Mouse (Mus musculus) forebrain, embryonic 12.5 days (tissue): ENCODE measurements around the gene Cntn4. TPM values are rescaled to one million over a fixed set of nuclear protein-coding genes. Genes with fewer than 3 reads are reported as not detected.

Source experiments
- ATAC-seq: fragments of 200-750 bp; cut with Nextera tagmentation; 2 replicates; pipeline ENCODE4 v1.8.0; 2017; ENCODE audit warnings: moderate TSS enrichment; ENCODE audit not compliant: low FRiP score
- H3K27ac ChIP-seq: fragments of 300-500 bp; sonication (generic); 2 replicates; pipeline ENCODE4 v1.5.1; 2016; ENCODE audit warnings: mild to moderate bottlenecking
- H3K27me3 ChIP-seq: fragments of 300-500 bp; sonication (generic); 2 replicates; pipeline ENCODE4 v1.6.1; 2016; ENCODE audit warnings: mild to moderate bottlenecking
- H3K36me3 ChIP-seq: fragments of 300-500 bp; sonication (generic); replicated peaks from 2 replicates; pipeline ENCODE4 v1.6.1; 2016; ENCODE audit warnings: mild to moderate bottlenecking
- H3K4me1 ChIP-seq: fragments of 300-500 bp; sonication (generic); 2 replicates; pipeline ENCODE4 v1.6.1; 2016
- H3K4me2 ChIP-seq: fragments of 300-500 bp; sonication (generic); 2 replicates; pipeline ENCODE4 v1.6.1; 2016; ENCODE audit warnings: mild to moderate bottlenecking, moderate library complexity
- H3K4me3 ChIP-seq: fragments of 300-500 bp; sonication (generic); replicated peaks from 2 replicates; pipeline ENCODE4 v1.5.1; 2016; ENCODE audit warnings: mild to moderate bottlenecking
- H3K9ac ChIP-seq: fragments of 300-500 bp; sonication (generic); 2 replicates; pipeline ENCODE4 v1.6.1; 2016; ENCODE audit warnings: mild to moderate bottlenecking
- H3K9me3 ChIP-seq: fragments of 300-500 bp; sonication (generic); 2 replicates; pipeline ENCODE4 v1.6.1; 2016
- WGBS: fragments of 180-500 bp; shearing (Covaris S2); methylation state at CpG from one replicate; pipeline ENCODE4 v1.1.7; 2016; 5-methylcytosine and 5-hydroxymethylcytosine counted together
- polyA plus RNA-seq: library from polyadenylated mRNA; unstranded; fragments of >200 nt; fragmentation: Nextera tagmentation; extraction: Ambion mirVana; gene quantifications from 2 replicates; pipeline ENCODE4 v1.2.1, GENCODE M21; 2016

The Cntn4 gene
- polyA plus RNA-seq, 1 experiment from 2014 or later = 2.4 TPM

GRCm38 (mm10) chr6:105847296-105847695, 169.8 kb downstream of the Cntn4 start:
- no peak for ATAC-seq
- H3K27me3 ChIP-seq = no peaks in the 10 kb centered on the region
- WGBS = 69% methylated on average over 1 of the region's 1 CpGs

DNA sequence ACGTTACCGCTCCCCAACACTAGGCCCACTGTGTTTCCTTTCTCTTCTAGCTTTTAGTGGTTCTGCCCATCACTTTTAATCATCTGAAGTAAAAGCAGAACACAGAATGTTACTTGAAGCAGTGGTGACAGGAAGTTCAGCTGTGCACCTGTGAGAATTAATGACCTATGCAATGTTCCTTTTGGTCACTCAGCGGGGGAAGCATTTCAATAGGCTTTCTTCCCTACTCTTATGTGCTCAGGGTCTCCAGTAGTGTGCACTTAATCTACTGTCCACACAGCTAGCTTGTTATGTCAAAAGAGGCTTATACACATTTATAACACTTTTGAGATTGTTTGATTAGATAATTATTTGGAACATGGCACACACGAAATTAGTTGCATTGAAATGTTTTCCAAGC, 215.4 kb downstream of the Cntn4 start:
- Histone ChIP-seq H3K9me3 (no peaks in the 10 kb centered on the region), H3K27ac (no peak overlapping the region), H3K4me3 (no peak overlapping the region), H3K27me3 (no peaks in the 10 kb centered on the region), H3K36me3 (no peaks in the 10 kb centered on the region), H3K9ac (no peak overlapping the region), H3K4me1 (no peaks in the 10 kb centered on the region), H3K4me2 (no peak overlapping the region)
- ATAC-seq = no peak
- 58% methylated on average over 4 of the region's 4 CpGs for WGBS

More at GRCm38 (mm10) chr6:105847296-105847695, 169.8 kb downstream of the Cntn4 start:
- H3K4me2 ChIP-seq = no peak overlapping the region
- H3K9ac ChIP-seq = no peak overlapping the region
- no peaks in the 10 kb centered on the region for H3K9me3 ChIP-seq
- H3K4me1 ChIP-seq = no peaks in the 10 kb centered on the region
- H3K4me3 ChIP-seq = no peak overlapping the region
- no peaks in the 10 kb centered on the region for H3K36me3 ChIP-seq
- no peak overlapping the region for H3K27ac ChIP-seq

DNA sequence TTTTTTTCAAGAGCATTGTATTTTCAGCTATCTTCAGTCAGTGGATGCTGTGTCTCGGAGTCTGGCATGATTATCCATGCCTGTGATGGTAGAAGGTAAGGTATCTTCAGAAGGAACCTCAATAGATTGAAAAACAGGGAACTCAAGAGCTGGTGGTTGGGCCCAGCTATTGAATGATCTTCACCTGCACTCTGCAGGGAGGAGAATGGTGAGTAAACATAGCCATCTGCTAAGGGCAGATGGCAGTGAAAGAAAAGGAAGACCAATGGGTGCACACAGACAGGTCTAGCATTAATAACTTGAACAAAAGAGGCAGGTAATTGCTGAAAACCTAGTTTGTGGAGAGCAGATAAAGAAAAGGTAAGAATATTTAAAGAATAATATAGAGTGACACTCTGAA, 261.0 kb downstream of the Cntn4 start:
- WGBS = 83% methylated on average over 1 of the region's 1 CpGs
- Histone ChIP-seq H3K4me2 (no peak overlapping the region), H3K4me3 (no peak overlapping the region), H3K4me1 (no peaks in the 10 kb centered on the region), H3K36me3 (no peaks in the 10 kb centered on the region), H3K27me3 (no peaks in the 10 kb centered on the region), H3K9me3 (no peaks in the 10 kb centered on the region), H3K27ac (no peak overlapping the region), H3K9ac (no peak overlapping the region)
- ATAC-seq = no peak

DNA sequence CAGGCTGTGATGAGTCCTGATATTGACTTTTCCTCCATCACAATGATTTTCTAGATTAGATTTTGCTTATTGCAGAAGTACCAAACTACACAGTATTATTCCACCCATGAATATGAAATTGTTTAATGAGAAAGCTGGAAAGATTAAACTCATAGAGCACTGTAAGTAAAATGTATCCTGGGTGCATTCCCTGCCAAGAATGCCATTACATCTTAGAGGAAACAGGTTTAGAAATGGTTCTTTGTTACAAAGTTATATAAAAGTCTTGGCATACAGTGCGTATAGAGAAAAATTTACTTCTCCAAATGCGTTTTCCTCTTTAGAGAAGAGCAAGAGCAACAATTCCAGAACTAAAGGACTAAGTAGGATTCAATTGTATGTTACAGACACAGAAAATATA, 261.8 kb downstream of the Cntn4 start:
- Histone ChIP-seq H3K4me2 (no peak overlapping the region), H3K4me3 (no peak overlapping the region), H3K4me1 (no peaks in the 10 kb centered on the region), H3K9ac (no peak overlapping the region), H3K9me3 (no peaks in the 10 kb centered on the region), H3K27me3 (no peaks in the 10 kb centered on the region), H3K36me3 (no peaks in the 10 kb centered on the region), H3K27ac (no peak overlapping the region)
- ATAC-seq = no peak
- 82% methylated on average over 2 of the region's 2 CpGs for WGBS

- Histone ChIP-seq H3K4me1 (no peaks in the 10 kb centered on the region), H3K4me3 (no peak overlapping the region), H3K36me3 (no peaks in the 10 kb centered on the region), H3K9me3 (no peaks in the 10 kb centered on the region), H3K27me3 (no peaks in the 10 kb centered on the region), H3K4me2 (no peak overlapping the region), H3K27ac (no peak overlapping the region), H3K9ac (no peak overlapping the region)
- no peak for ATAC-seq
These were observed 263.1 kb downstream of the Cntn4 start for GRCm38 (mm10) chr6:105940591-105940990.

DNA sequence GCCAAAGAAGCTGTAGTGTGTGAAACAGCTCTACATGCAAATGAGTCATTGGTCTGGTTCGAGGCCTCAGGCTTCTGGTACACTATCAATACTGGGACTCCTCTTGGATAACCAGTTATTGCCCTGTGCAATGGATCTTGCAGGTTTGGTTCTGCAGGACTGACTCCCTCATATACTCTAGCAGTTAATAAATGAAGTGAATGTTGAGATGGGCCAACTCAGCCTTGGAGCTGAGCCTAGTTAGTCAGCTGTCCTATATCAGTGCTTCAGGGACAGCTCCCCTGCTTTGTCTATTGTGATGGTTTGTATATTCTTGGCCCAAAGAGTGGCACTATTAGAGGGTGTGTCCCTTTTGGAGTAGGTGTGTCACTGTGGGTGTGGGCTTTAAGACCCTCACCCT, 314.0 kb downstream of the Cntn4 start:
- ATAC-seq = no peak
- WGBS = 78% methylated on average over 1 of the region's 1 CpGs
- no peaks in the 10 kb centered on the region for H3K9me3 ChIP-seq

DNA sequence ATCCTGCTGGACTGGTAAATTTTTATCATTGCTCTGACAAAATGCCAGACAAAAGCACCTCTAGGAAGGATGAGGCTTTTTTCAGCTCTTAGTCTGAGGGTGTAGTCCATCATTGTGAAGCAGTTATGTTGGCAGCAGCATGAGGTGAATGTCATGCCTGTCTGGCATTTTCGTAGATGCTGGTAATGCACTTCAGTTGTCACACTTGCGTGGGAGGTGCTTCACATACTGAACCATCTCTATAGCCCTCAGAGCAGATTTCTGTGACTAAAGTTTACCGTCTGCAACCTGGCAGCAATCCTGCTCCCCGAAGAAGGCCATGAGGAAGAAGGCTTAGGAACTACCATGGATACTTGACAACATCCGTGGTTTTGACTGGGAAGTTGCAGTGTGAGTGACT, 335.6 kb downstream of the Cntn4 start:
- H3K9ac ChIP-seq = no peak overlapping the region
- no peaks in the 10 kb centered on the region for H3K4me1 ChIP-seq
- 92% methylated on average over 5 of the region's 5 CpGs for WGBS
- H3K27ac ChIP-seq = no peak overlapping the region
- no peaks in the 10 kb centered on the region for H3K36me3 ChIP-seq
- no peaks in the 10 kb centered on the region for H3K27me3 ChIP-seq
- H3K4me2 ChIP-seq = no peak overlapping the region
- H3K9me3 ChIP-seq = no peaks in the 10 kb centered on the region
- H3K4me3 ChIP-seq = no peak overlapping the region
- ATAC-seq = no peak

More for the DNA sequence above, 314.0 kb downstream of the Cntn4 start:
- no peak overlapping the region for H3K27ac ChIP-seq
- H3K4me3 ChIP-seq = no peak overlapping the region
- no peak overlapping the region for H3K4me2 ChIP-seq
- no peak overlapping the region for H3K9ac ChIP-seq
- H3K4me1 ChIP-seq = no peaks in the 10 kb centered on the region
- no peaks in the 10 kb centered on the region for H3K36me3 ChIP-seq
- no peaks in the 10 kb centered on the region for H3K27me3 ChIP-seq

GRCm38 (mm10) chr6:106015126-106015525, 337.7 kb downstream of the Cntn4 start:
- 55% methylated on average over 1 of the region's 1 CpGs for WGBS
- Histone ChIP-seq H3K4me2 (no peak overlapping the region), H3K9me3 (no peaks in the 10 kb centered on the region)

DNA sequence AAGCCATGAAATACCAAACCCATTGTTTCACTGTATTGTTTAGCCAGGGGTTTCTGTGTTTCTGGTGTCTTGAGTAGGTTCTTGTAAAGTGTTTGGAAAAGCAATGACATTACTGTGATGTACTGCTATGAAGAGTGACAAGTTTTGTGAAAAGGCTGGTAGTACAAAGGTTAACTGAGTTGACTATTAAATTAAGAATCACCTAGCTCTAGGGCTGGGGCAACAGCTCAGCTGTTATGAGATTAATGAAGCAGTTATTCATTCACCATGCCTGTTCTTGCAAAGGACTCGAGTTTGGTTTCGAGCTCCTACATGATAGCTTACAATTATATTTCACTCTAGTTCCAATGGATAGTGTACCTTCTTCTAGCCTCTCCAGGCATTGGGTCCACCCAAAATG, 371.4 kb downstream of the Cntn4 start:
- 82% methylated on average over 2 of the region's 2 CpGs for WGBS

More at GRCm38 (mm10) chr6:106015126-106015525, 337.7 kb downstream of the Cntn4 start:
- no peaks in the 10 kb centered on the region for H3K4me1 ChIP-seq
- H3K27ac ChIP-seq = no peak overlapping the region
- no peak for ATAC-seq
- H3K36me3 ChIP-seq = no peaks in the 10 kb centered on the region
- H3K9ac ChIP-seq = no peak overlapping the region
- H3K4me3 ChIP-seq = no peak overlapping the region
- H3K27me3 ChIP-seq = no peaks in the 10 kb centered on the region

DNA sequence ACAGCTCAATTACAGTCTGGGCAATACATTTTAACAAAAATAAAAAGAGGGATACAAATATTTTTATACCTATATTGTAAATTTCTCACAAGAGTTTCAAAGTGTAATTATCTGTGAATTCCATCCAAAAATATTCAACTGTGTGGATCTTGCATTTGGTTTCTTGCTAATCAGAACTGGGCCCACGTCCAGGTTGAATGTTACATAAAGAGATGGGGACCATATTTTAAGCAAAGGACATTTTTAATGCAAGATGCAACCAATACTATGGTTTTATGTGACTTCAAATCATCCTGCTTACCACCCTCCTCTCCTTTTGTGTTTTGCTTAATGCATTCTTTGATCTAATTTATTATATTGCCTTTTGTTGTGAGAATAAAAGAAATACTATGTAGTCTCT, 378.7 kb downstream of the Cntn4 start:
- Histone ChIP-seq H3K4me3 (no peak overlapping the region), H3K27me3 (no peaks in the 10 kb centered on the region), H3K9ac (no peak overlapping the region), H3K36me3 (no peaks in the 10 kb centered on the region), H3K4me2 (no peak overlapping the region), H3K27ac (no peak overlapping the region), H3K9me3 (no peaks in the 10 kb centered on the region), H3K4me1 (no peaks in the 10 kb centered on the region)
- 88% methylated on average over 1 of the region's 1 CpGs for WGBS
- no peak for ATAC-seq

More for the DNA sequence above, 371.4 kb downstream of the Cntn4 start:
- no peak overlapping the region for H3K27ac ChIP-seq
- H3K9ac ChIP-seq = no peak overlapping the region
- no peaks in the 10 kb centered on the region for H3K4me1 ChIP-seq
- ATAC-seq = no peak
- H3K9me3 ChIP-seq = no peaks in the 10 kb centered on the region
- no peaks in the 10 kb centered on the region for H3K36me3 ChIP-seq
- no peak overlapping the region for H3K4me2 ChIP-seq
- H3K4me3 ChIP-seq = no peak overlapping the region
- H3K27me3 ChIP-seq = no peaks in the 10 kb centered on the region

- no peak overlapping the region for H3K4me2 ChIP-seq
- 19% methylated on average over 4 of the region's 4 CpGs for WGBS
- peaks cover 5% of the 10 kb centered on the region for H3K4me1 ChIP-seq
- H3K9me3 ChIP-seq = no peaks in the 10 kb centered on the region
- 0 out of 2 replicates have a peak overlapping the region, but pooled peaks have one; percentile 8 for H3K27ac ChIP-seq
- peak; percentile 60; the same call in 1 of the 2 replicates for ATAC-seq
- no peak overlapping the region for H3K4me3 ChIP-seq
- H3K9ac ChIP-seq = no peak overlapping the region
- no peaks in the 10 kb centered on the region for H3K36me3 ChIP-seq
- H3K27me3 ChIP-seq = no peaks in the 10 kb centered on the region
These were observed 400.7 kb downstream of the Cntn4 start for GRCm38 (mm10) chr6:106078071-106078603.

DNA sequence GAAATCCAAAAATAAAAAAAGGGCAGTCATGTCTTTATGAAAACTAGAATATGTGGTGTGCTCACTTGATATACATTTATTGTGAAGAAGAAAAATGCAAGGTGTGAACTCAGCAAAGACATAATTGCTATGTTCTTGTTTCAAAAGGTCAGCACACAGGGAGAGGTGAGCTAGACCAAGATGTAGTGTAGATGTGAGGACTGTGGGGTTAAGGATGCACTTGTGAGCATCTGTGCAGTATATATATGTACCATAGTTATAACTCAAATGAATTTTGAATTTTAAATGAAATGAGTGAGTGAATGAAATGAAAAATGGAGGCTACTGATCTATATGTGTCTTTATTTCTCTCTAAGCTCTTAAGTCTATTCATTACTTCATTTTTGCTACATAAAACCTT, 401.2 kb downstream of the Cntn4 start:
- H3K4me2 ChIP-seq = no peak overlapping the region
- no peaks in the 10 kb centered on the region for H3K9me3 ChIP-seq
- peaks cover 5% of the 10 kb centered on the region for H3K4me1 ChIP-seq
- ATAC-seq = 0 out of 2 replicates have a peak, but pooled peaks have one; percentile 46
- H3K4me3 ChIP-seq = no peak overlapping the region
- H3K27me3 ChIP-seq = no peaks in the 10 kb centered on the region
- no peak overlapping the region for H3K9ac ChIP-seq
- no peak overlapping the region for H3K27ac ChIP-seq
- no peaks in the 10 kb centered on the region for H3K36me3 ChIP-seq

- Histone ChIP-seq H3K27me3 (no peaks in the 10 kb centered on the region), H3K9me3 (no peaks in the 10 kb centered on the region), H3K9ac (no peak overlapping the region), H3K27ac (no peak overlapping the region), H3K4me2 (no peak overlapping the region), H3K4me3 (no peak overlapping the region), H3K36me3 (no peaks in the 10 kb centered on the region), H3K4me1 (no peaks in the 10 kb centered on the region)
- WGBS = 88% methylated on average over 4 of the region's 4 CpGs
- ATAC-seq = no peak
These were observed 420.4 kb downstream of the Cntn4 start for GRCm38 (mm10) chr6:106097856-106098255.
